Mouse (Mus musculus): ENCODE measurements at regions not wholly inside any gene's neighbourhood (a gene's known extent, or its start where the extent isn't known, plus 50 kb on each side); places are given as distances from the start of the nearest gene placed in this dataset.

- in situ Hi-C loops (cut with MboI; ENCODE audit: low pct_unique_long_range_greater_than_20kb in 1 of 2, low sequenced_read_pairs in 2 of 2, unreplicated experiment in 1 of 2): loop anchor here (5.0 to 25.0 kb wide), 3 partner anchors 151 to 371 kb away; partner anchors contain the start of gene Nfe2l3 (in 1 of the 2)
These were observed 221.1 kb upstream of the Nfe2l3 start for GRCm38 (mm10) chr6:51211418-51211817.

GRCm38 (mm10) chr6:51212216-51212615 is 220.3 kb upstream of the Nfe2l3 start:
- in situ Hi-C loops (cut with MboI; ENCODE audit: low pct_unique_long_range_greater_than_20kb in 1 of 2, low sequenced_read_pairs in 2 of 2, unreplicated experiment in 1 of 2): loop anchor here (5.0 to 25.0 kb wide), 3 partner anchors 150 to 370 kb away; partner anchors contain the start of gene Nfe2l3 (in 1 of the 2)

GRCm38 (mm10) chr6:51215371-51215770 is 217.1 kb upstream of the Nfe2l3 start:
- in situ Hi-C loops (cut with MboI; ENCODE audit: low pct_unique_long_range_greater_than_20kb in 1 of 2, low sequenced_read_pairs in 2 of 2, unreplicated experiment in 1 of 2): loop anchor here (25.0 kb wide), 2 partner anchors 147 to 222 kb away; partner anchors contain the start of gene Nfe2l3 (in 1 of the 2)

GRCm38 (mm10) chr6:51216472-51216871 is 216.0 kb upstream of the Nfe2l3 start:
- in situ Hi-C loops (cut with MboI; ENCODE audit: low pct_unique_long_range_greater_than_20kb in 1 of 2, low sequenced_read_pairs in 2 of 2, unreplicated experiment in 1 of 2): loop anchor here (25.0 kb wide), 2 partner anchors 146 to 221 kb away; partner anchors contain the start of gene Nfe2l3 (in 1 of the 2)

GRCm38 (mm10) chr6:51219691-51220090 is 212.8 kb upstream of the Nfe2l3 start:
- in situ Hi-C loops (cut with MboI; ENCODE audit: low pct_unique_long_range_greater_than_20kb in 1 of 2, low sequenced_read_pairs in 2 of 2, unreplicated experiment in 1 of 2): loop anchor here (25.0 kb wide), 2 partner anchors 143 to 218 kb away; partner anchors contain the start of gene Nfe2l3 (in 1 of the 2)

GRCm38 (mm10) chr6:51220778-51221177 is 211.7 kb upstream of the Nfe2l3 start:
- in situ Hi-C loops (cut with MboI; ENCODE audit: low pct_unique_long_range_greater_than_20kb in 1 of 2, low sequenced_read_pairs in 2 of 2, unreplicated experiment in 1 of 2): loop anchor here (25.0 kb wide), 2 partner anchors 142 to 217 kb away; partner anchors contain the start of gene Nfe2l3 (in 1 of the 2)

- in situ Hi-C loops (cut with MboI; ENCODE audit: low pct_unique_long_range_greater_than_20kb in 1 of 2, low sequenced_read_pairs in 2 of 2, unreplicated experiment in 1 of 2): no loop called here
These were observed 196.3 kb upstream of the Nfe2l3 start for GRCm38 (mm10) chr6:51236077-51236740.

- in situ Hi-C loops (cut with MboI; ENCODE audit: low pct_unique_long_range_greater_than_20kb in 1 of 2, low sequenced_read_pairs in 2 of 2, unreplicated experiment in 1 of 2): no loop called here
These were observed 192.4 kb upstream of the Nfe2l3 start for GRCm38 (mm10) chr6:51240039-51240438.

GRCm38 (mm10) chr6:51250233-51250632 is 182.2 kb upstream of the Nfe2l3 start:
- in situ Hi-C loops (cut with MboI; ENCODE audit: low pct_unique_long_range_greater_than_20kb in 1 of 2, low sequenced_read_pairs in 2 of 2, unreplicated experiment in 1 of 2): no loop called here

GRCm38 (mm10) chr6:51251432-51251831 is 181.0 kb upstream of the Nfe2l3 start:
- in situ Hi-C loops (cut with MboI; ENCODE audit: low pct_unique_long_range_greater_than_20kb in 1 of 2, low sequenced_read_pairs in 2 of 2, unreplicated experiment in 1 of 2): no loop called here

- in situ Hi-C loops (cut with MboI; ENCODE audit: low pct_unique_long_range_greater_than_20kb in 1 of 2, low sequenced_read_pairs in 2 of 2, unreplicated experiment in 1 of 2): no loop called here
These were observed 179.7 kb upstream of the Nfe2l3 start for GRCm38 (mm10) chr6:51252721-51253120.

GRCm38 (mm10) chr6:51256631-51257030 is 175.8 kb upstream of the Nfe2l3 start:
- in situ Hi-C loops (cut with MboI; ENCODE audit: low pct_unique_long_range_greater_than_20kb in 1 of 2, low sequenced_read_pairs in 2 of 2, unreplicated experiment in 1 of 2): no loop called here

GRCm38 (mm10) chr6:51257524-51257923 is 174.9 kb upstream of the Nfe2l3 start:
- in situ Hi-C loops (cut with MboI; ENCODE audit: low pct_unique_long_range_greater_than_20kb in 1 of 2, low sequenced_read_pairs in 2 of 2, unreplicated experiment in 1 of 2): no loop called here

- in situ Hi-C loops (cut with MboI; ENCODE audit: low pct_unique_long_range_greater_than_20kb in 1 of 2, low sequenced_read_pairs in 2 of 2, unreplicated experiment in 1 of 2): no loop called here
These were observed 174.2 kb upstream of the Nfe2l3 start for GRCm38 (mm10) chr6:51258304-51258703.

- in situ Hi-C loops (cut with MboI; ENCODE audit: low pct_unique_long_range_greater_than_20kb in 1 of 2, low sequenced_read_pairs in 2 of 2, unreplicated experiment in 1 of 2): no loop called here
These were observed 168.9 kb upstream of the Nfe2l3 start for GRCm38 (mm10) chr6:51263595-51263994.

- in situ Hi-C loops (cut with MboI; ENCODE audit: low pct_unique_long_range_greater_than_20kb in 1 of 2, low sequenced_read_pairs in 2 of 2, unreplicated experiment in 1 of 2): no loop called here
These were observed 167.1 kb upstream of the Nfe2l3 start for GRCm38 (mm10) chr6:51265329-51265728.

GRCm38 (mm10) chr6:51266721-51267120 is 165.7 kb upstream of the Nfe2l3 start:
- in situ Hi-C loops (cut with MboI; ENCODE audit: low pct_unique_long_range_greater_than_20kb in 1 of 2, low sequenced_read_pairs in 2 of 2, unreplicated experiment in 1 of 2): no loop called here

GRCm38 (mm10) chr6:51267888-51268287 is 164.6 kb upstream of the Nfe2l3 start:
- in situ Hi-C loops (cut with MboI; ENCODE audit: low pct_unique_long_range_greater_than_20kb in 1 of 2, low sequenced_read_pairs in 2 of 2, unreplicated experiment in 1 of 2): no loop called here

GRCm38 (mm10) chr6:51268931-51269330 is 163.5 kb upstream of the Nfe2l3 start:
- in situ Hi-C loops (cut with MboI; ENCODE audit: low pct_unique_long_range_greater_than_20kb in 1 of 2, low sequenced_read_pairs in 2 of 2, unreplicated experiment in 1 of 2): no loop called here

- in situ Hi-C loops (cut with MboI; ENCODE audit: low pct_unique_long_range_greater_than_20kb in 1 of 2, low sequenced_read_pairs in 2 of 2, unreplicated experiment in 1 of 2): no loop called here
These were observed 162.9 kb upstream of the Nfe2l3 start for GRCm38 (mm10) chr6:51269617-51270016.
